Mouse (Mus musculus) liver (tissue): ENCODE data around the gene Zfp386.
"Not testable (repeated sequence)": the region's sequence is repeated elsewhere in the genome, so short reads cannot be mapped to it uniquely, and the experiment has no call there.

Source experiments
- DNase-seq: peaks from one replicate; pipeline ENCODE4 v3.0.0-alpha.2; 2020; ENCODE audit warnings: mixed read lengths

Gene Zfp386

DNA sequence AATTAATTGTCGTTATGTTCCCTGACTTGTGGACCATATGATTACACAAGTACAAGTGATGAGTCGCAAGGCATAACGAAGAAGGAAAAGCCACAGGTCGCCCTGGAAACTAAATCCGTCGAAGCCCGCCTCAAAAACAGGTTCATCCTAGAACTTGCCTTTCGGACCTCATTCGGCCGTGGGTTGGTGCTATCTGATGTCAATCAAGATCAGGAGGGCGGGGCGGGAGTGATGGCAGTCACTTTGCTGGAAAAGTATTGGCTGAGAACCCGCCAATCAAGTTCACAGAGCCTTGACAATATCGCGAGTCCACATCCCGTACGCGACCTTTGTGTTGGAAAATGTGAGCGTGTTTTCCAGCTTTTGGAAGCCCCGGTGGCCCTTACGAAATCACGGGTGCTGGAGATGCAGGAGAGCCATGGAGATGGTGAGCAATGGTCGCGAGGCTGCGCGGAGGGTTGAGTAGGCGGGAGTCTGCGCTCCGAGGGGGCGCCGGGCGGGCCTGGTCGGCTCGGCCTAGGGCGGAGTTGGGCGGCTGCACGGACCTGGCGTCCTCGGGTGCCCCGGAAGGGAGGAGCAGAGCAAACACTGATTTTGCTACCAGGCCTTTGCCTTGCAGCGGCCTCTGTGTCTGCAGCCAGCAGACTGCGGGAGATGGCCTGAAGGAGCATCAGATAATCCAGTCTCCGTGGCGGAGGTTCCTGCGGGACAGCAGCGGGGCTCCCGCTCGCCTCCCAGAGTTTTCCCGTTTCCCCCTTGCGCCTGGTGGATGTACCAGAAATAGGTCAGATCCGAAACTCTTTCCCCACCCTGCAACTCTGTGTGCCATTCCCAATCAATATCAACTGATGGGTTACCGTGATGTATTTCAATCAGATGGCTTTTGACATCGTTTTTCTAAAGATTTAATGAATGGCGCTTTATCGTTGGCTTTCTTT is at the start of gene Zfp386:
Gene Zfp386 (plus strand): TSS at position 285 of the 938 bp plus-strand sequence.
- peak; percentile 91 for DNase-seq

DNA sequence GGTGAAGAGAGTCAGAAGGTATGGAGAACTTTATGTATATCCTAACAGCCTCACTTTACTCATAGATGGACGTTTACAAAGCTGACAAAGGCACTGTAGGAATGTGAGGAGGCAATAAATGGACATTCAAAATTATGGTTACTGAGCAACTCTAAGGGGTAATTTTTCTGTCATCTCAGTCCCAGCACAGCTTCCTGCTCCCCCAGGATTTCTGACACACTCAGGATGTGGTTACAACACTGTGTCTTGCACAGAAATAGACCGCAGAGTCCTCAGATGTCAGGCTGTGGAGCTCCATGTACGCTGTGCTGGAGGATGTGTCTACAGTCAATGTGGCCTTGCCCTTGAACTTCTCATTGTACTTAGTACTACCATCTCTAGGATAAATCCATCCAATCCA is 47.7 kb upstream of the Zfp386 start:
- not testable (repeated sequence) for DNase-seq

DNA sequence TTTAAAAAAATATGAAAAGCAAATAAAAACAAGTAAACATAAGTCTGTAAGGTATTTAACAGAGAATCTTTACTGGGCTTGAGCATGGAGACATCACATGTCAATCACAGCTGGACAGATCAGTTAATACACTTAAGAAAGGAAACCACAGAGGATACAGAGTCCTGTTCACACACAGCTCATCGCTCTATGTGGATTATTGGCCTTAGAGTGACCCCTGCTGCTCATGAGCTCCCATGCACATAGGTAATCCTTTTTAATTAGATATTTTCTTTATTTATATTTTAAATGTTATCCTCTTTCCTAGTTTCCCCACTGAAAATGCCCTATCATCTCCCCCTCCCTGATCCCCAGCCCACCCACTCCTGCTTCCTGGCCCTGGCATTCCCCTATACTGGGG is 44.6 kb upstream of the Zfp386 start:
- not testable (repeated sequence) for DNase-seq

DNA sequence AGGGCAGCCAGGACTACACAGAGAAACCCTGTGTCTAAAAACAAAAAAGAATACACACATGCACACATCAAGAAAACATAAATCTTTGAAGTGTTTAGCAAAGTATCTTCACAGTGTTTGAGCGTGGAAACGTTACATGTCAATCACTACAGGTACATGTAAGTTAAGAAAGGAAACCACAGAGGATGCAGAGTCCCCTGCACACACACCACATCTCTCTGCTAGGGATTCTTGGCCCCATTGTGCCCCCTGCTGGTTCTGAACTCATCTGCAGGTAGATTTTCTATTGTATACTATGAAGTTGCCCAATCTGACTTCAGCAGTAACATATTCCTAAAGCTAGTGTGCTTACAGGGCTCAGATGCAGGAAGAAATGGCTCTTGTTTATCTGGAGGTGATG is 36.7 kb upstream of the Zfp386 start:
- DNase-seq = no peak

DNA sequence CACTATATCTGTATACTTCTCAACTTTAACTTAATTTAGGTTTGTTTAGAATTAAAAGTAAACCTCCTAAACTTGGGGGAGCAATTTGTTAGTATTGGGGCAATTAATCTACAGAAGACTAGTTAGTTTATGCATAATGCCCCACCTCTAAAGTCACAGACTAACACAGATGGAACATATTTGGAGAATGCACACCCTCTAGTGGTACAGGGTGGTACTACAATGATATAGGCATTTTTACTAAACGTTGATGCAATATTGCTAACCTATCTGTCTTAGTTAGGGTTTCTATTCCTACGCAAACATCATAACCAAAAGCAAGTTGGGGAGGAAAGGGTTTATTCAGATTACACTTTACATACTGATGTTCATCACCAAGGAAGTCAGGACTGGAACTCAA is 19.4 kb upstream of the Zfp386 start:
- no peak for DNase-seq

DNA sequence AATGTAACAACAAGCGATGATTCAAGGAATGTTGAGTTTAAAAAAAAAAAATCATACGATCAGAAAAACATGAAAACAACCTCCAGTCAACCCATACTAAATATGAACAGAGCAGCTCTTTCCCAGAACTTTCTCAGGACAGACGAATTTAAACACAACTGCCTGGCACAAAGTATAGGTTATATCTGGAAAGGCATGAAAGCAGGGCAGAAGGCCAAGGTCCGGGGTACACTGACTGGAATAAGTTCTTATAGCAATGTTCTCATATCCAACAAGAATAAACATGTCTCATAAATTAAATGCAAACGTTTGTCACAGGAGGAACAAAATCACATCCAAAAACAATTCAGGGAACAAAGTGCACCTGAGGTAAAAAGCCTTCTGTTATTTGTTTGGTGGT is 12.2 kb upstream of the Zfp386 start:
- DNase-seq = no peak

DNA sequence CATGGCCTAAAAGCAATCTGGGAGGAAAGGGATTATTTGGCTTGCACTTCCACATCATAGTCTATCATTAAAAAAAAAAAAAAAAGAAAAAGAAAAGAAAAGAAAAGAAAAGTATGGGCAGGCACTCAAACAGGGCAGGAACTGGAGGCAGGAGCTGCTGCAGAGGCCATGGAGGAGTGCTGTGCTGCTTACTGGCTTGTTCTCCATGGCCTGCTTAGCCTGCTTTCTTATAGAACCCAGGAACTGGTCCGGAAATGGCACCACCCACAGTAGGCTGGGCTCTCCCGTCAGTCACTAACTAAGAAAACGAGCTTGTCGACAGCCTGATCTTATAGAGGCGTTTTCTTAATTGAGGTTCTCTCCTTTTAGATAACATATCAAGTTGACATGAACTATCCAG is 2.7 kb upstream of the Zfp386 start:
- no peak for DNase-seq

DNA sequence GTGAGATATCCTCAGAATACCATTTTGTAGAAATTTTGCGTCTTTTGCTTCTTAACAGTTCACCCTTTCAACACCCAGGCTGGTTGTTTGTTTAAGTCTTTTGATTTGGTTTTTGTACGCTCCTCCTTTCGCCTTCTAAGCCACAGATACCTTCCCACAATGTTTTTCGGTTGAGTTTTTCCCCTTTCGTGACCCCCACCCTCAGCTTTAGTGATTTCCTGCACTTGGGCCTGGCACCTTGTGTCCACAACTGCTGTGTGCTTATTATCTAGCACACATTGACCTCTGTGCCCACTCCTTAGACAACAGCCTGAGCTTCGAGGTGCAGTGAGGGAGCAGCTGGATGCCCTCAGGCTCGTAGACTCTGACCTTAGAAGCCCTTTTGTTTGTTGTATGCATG is 1.2 kb downstream of the Zfp386 start:
- no peak for DNase-seq

DNA sequence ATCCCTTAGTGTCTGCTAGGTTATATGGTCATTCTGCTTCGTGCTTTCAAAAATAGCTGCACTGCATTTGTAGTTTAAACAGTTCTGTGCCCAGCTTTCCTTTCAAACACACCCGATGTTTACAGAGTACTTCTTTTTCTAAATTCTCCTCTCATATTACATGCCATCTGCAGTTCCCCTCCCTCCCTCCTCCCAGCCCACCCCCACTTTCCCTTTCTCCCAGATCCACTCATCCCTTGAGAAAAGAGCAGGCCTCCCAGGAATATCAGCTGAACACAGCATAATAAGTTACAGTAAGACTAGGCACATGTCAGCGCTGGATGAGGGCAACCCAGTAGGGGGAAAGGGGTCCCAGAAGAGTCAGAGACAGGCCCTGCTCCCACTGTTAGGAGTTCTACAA is 1.7 kb downstream of the Zfp386 start:
- no peak for DNase-seq

DNA sequence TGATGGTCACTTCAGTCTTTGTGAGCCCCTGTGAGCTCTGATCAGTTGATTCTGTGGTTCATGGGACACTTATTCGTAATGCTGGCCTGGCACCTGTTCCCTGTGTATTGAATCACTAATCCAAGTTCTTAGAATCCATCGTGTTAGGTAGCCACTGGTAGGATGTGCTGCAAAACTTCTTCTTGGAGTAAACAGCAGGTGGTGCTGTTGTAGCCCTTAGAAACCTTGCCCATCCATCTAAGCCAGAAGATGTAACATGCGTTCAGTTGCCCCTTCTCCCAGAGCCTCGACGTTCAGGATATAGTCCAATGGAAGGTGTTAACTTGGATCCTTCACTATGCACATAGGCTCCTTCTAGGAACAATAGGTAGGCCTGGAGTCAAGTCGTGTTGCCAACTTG is 2.2 kb downstream of the Zfp386 start:
- no peak for DNase-seq

DNA sequence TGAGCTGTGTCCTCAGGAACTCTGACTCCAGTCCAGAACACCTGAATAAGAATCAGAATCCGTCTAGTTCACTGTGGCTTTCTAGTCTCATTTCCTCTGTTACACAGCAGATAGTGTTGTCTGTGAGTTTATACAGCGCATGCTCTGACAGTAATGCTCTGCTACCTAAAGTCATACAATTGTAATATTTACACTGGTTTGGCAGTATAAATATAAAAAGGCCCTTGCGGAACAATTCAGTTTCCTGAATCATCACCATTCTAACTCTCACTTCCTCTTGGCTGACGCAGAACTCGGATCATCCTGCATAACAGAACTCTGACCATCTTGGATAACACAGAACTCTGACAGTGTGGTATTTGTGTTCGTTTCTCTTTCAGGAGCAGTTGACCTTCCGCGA is 6.8 kb downstream of the Zfp386 start:
- DNase-seq = no peak

DNA sequence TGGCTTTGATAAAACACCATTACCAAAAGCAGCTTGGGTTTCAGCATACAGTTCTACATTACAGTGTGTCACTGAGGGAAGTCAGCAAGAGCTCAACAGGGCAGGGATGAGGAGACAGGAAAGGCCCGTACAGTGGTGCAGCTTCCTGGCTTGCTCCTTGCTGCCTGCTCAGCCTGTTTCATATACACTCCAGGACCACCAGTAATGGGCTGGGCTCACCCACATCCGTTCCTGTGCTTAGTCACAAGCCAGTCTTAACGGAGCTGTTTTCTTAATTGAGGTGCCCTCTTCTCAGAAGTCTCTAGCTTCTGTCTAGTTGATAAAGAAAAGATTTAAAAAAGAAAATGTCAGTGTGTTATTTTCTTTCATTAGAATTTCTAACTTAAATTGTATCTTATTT is 8.6 kb downstream of the Zfp386 start:
- DNase-seq = no peak

DNA sequence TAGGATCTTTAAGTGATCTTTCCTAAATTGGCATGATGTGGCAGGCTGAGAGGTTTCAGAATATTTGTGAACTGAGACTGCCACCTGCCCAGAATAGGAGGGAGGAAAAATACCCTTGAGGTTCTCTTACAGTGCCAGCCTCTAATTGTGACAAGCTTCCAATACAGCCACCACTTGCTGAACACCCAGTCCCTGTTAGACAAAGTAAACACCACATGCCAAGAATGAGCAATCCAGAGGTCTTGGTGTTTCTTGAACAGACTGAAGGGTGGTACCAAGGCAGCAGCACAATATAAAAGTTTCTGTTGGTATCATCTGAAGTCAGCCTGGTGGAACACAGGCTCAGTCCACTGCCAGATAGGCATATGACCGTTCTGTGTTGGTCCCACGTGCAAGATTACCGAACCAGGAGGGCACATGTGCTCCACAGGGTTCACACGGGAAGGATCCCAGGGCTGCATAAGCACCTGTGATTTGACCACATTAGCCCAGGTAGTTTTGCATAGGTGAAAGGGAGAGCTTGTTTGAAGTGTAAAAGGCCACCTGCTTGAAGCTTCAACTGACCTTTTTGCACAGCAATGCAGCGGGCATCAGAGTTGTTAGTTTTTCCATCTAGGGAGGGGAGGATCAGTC is 14.2 kb downstream of the Zfp386 start:
- no peak for DNase-seq

DNA sequence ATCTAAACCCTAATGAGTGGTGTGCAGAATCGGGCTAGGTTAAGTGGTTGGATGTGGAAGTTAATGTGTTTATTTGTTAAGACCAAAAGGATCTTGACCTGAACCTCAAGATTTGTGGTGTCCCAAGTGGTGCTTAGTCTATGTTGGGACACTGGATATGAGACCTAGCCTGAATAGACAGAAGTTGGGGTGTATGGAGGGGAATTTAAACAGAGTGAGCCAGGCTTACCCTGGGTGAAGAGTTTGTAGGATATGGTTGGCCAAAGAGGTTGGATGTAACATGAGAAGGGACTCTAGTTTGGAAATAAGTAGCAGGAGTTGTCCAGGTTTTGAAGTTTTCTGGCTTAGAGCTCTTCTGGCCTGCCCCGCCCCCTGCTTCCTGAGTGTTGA is 14.7 kb downstream of the Zfp386 start:
- DNase-seq = no peak

DNA sequence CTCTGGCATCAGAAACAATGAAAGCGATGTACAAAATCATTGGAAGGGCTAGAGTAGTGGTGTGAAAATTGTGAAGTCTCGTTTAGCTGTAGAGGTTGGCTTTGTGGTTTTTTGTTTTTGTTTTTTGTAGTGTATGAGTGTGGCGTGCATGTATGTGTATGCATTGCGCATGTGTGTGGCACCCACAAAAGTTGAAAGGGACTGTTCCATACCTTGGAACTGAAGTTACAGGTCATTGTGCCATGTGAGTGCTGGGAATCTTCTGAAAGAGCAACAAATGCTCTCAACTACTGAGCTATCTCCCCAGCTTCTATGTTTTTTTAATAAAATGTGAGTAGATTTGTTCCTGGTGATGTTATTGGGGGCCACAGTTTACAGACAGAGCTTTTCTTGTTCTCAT is 15.5 kb downstream of the Zfp386 start:
- no peak for DNase-seq

DNA sequence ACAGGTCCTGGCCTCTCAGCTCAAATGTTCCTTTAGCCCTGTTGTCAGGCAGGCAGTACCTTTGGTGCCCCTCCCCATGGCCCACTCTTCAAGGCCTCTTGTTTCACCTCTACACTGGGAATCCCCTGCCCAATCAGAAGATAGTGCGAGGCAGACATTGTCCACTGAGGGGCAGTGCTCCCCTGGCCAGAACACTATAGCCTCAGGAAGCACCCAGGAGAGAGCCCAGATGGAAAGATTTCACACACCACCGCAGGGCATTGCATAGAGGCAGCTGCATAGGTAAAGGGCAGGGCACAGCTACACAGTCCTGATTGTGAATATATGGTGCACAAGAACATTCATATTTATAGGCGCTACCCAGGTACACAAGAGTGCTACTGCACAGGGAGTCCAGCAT is 23.5 kb downstream of the Zfp386 start:
- no peak for DNase-seq

DNA sequence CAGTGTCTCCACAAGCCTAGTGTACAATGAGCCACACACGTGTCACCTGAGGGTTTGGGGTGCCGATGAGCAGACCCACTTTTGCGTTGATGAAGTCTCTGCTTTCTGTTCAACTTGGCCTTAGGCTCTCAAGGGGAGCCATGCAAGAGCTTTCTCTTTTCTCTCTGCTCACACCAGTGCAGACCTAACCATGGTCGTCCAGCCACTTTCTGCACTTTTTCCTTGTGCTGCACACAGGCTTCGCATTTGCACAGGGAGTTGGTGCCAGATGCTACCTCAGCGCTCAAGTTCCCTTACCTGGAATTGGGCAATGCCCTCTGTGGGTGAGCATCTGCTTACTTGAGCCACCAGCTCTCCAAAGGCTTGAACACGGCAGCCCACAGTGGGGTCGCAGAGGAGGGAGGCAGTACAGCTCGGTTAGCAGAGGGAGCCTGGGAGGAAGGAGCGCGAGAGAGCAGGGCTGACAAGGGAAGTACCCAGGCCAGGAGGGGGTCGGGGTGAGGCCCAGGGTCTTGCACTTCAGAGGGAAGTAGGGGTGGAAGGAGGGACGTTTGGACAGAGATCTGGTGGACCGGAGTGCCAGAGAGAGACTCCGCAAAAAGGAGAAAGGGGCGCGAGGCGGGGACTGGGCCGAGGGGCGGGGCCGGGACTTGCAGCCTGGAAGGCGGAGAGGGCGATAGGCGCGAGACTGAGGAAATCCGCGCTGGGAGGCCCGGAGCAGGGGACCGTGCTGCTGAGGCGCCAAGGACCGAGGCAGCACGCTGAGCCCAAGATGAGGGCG is 29.7 kb downstream of the Zfp386 start, which contains the start of gene Vipr2:
Gene Vipr2 (plus strand): TSS at position 653 of the 781 bp plus-strand sequence.
- DNase-seq = peak; percentile 62

DNA sequence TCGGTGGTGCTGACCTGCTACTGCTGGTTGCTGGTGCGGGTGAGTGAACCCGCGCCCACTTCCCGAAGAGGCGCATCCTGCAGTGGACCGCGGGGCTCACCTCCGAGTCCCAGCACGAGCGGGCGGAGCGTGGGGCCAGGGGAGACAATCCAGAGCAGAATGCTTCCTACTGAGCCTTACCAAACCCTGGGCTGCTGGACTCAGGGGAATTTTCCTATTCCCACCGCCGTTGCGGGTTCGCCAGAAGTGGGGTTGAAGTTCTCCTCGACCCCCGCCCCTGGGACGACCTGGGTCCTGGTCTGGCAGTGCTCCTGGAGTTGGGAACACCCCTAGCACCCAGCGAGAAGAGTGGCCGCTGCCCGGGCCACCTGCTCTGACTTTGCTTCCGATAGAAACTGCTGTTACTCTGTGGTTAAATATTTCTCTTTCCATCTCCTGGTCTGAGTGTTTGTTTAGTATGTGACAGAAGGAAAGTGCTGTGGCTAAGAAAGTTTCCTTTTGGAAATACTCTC is 30.4 kb downstream of the Zfp386 start:
- no peak for DNase-seq

DNA sequence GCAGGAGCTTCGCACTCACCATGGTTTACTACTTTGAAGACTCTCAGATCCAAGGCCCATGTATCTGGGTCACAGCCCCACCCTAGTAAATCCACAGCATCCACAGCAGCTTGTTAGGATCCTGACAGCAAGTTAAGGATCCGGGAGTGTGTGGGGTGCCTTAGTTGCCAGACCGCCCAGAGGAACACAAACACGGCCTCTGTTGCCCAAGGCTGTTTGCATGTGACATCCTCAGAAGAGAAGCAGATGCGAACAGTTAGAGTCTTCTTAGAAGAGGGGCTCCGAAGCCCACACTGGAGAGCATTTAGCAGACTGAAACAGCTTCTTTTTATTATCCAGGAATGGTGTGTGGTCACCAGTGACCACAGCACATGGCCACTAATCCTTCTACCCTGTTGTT is 35.6 kb downstream of the Zfp386 start:
- DNase-seq = no peak

DNA sequence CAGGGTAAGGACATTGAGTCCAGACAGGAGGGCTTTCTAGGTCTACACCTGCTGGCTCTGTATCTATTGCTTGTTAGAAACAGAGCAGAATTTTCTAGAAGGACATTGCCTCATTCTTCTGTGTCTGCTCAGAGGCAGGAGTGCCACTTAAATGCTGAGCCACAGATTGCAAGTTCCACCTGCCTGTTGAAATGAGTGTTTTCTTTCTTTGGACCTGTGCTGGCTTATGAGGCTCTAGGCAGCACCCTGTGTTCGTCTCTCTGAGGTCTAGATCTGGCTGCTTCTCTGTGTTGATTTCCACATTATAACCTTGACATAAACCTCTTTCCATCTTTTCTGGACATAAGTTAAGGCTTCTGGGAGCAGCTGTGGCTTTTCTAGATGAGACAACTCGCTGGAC is 36.8 kb downstream of the Zfp386 start:
- no peak for DNase-seq

DNA sequence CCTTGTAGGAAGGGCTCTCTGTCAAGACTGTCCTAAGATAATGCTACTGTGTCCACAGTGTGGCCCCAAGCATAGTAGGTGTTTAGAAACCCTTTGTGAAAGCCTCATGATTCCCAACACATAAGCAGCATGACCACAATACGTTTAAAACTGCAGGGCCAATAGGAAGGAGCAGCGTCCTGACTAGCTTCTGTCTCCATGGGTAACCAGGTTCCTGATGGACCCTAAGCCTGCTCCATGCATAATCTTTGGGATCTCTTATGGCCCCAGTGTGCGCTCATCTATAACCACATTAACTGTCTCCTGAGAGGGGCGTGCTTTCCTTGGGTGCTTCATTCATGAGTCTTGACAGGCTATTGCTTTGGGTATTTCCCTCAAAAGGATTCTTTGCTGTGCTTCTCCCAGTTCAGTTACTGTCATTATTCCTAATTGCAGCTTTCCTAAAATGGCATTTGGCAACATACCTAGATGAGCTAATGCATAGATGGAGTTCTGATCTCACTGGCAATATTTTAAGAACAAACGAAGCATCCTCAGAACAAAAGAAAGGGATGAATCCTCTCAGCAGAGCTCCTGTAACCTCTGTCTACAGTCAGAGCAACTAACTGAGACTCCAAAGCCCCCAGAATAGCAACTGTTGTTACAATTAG is 39.6 kb downstream of the Zfp386 start:
- no peak for DNase-seq

DNA sequence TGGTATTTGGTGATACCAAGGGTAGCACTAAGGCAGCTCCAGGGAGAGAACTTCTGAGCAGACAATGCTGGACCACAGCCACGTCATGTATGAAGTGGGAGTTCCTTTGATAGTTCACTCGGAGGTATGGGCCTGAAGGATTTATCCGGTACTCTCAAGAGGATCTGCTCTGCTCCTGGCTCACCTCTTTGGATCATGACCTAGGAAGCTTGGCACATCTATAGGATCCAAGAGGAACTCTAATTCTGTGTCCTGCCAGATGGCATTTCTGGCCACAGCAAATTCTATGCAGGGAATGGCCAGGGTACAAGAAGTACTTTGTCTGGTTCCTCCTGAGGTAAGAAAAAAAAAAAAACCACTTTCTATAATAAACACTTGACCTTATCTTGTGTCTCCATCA is 42.3 kb downstream of the Zfp386 start:
- DNase-seq = no peak
